Mouse (Mus musculus): ENCODE data around the gene Ttc41.
"Not testable (repeated sequence)": the region's sequence is repeated elsewhere in the genome, so short reads cannot be mapped to it uniquely, and the experiment has no call there.

The Ttc41 gene

GRCm38 (mm10) chr10:86705318-86705921 is at the start of gene Ttc41, which contains the start of gene Hsp90b1:
TSS of gene Ttc41 (plus strand) at chr10:86705811.
TSS of gene Hsp90b1 (minus strand) at chr10:86705509.
- peak; percentile 97 for DNase-seq (ENCODE audit: low read depth)

DNA sequence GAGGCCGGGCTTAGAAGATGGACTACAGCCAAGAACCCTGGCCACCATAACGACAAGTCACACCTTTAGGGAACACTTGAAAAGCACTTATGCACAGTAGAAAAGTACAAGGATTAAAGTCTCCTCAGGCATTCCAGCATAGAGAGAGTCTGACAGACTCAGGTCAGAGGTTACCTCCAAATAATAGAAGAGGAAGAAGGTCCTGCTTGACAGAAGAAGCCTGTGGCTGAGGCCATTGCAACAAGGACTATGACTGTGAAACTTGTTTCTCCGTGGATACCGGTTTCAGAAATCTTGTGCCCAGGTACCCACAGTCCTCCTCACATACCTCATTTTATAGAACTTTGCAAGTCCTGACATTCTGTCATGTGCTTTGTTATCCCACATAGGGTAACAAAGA is 35.1 kb upstream of the Ttc41 start:
- not testable (repeated sequence) for DNase-seq (ENCODE audit: low read depth)

DNA sequence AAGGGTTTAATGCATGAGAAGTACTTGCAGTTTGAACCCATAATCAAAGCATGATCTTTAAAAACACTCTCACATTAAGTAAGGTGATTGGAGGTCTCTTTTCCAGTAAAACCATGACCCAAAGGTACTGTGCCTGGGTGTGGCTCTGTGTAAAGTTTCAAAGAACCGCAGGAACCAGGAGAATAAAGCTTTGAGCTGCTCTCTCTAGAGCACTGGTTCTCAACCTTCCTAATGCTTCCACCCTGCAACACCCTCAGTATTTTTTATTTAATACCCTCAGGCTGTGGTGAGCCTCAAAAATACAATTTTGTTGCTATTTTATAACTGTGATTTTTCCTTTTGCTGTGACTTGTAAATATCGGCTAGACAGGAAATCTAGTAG is 20.8 kb upstream of the Ttc41 start:
- not testable (repeated sequence) for DNase-seq (ENCODE audit: low read depth)

GRCm38 (mm10) chr10:86685179-86686016 is 20.2 kb upstream of the Ttc41 start:
- DNase-seq (ENCODE audit: low read depth), result peak; percentile 92

GRCm38 (mm10) chr10:86686017-86686360 is 19.6 kb upstream of the Ttc41 start:
- DNase-seq (ENCODE audit: low read depth), result peak; percentile 46

- no peak for DNase-seq (ENCODE audit: low read depth)
Measured at GRCm38 (mm10) chr10:86700251-86700650, 5.4 kb upstream of the Ttc41 start.

- no peak for DNase-seq (ENCODE audit: low read depth)
Measured at GRCm38 (mm10) chr10:86700973-86701372, 4.6 kb upstream of the Ttc41 start.

DNA sequence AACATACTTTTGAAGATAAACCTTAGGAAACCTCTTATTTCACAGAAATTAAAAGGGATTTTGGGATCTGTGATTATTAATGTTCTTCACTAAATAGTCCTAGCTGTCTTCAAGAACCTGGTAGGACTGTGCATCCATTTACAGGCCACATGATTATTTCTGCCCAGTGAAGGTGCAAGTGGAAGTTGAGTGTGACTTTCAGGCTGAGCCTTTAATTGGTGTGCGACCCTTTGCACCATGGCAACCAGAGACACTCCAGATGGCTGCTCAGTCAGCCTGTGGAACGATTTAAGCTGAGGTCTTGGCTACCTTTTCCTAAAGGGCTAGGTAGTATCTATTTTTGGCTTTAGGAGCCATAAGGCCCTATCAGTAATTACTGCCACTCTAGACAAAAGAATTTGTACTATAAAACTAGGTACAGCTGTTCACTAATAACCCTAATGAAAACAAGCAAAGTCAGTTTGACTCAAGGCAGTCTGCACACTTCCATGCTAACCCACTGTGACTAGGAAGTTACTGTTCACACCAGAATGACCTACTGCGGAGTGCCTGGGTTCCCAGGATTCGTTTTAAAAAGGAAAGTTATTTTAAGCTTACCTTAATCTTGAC is 3.2 kb upstream of the Ttc41 start:
- no peak for DNase-seq (ENCODE audit: low read depth)

DNA sequence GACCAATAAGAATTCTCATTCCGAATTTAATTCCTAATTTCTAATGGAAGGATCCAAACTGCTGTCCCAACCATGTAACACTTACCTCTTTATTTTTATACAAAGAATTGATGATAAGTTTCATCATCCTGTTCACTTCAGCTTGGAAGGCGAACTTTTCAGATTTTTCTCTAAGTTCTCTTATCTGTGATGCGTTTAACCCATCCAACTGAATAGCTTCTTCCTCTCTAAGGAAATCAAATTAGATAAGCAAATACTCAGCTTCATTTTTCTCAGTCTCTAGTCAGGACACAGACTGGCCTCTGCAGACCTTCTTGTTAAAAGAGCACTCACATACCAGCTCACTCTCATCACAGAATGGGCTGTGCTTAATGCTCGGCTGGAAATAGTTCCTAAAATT is 2.2 kb upstream of the Ttc41 start:
- DNase-seq (ENCODE audit: low read depth), result no peak

DNA sequence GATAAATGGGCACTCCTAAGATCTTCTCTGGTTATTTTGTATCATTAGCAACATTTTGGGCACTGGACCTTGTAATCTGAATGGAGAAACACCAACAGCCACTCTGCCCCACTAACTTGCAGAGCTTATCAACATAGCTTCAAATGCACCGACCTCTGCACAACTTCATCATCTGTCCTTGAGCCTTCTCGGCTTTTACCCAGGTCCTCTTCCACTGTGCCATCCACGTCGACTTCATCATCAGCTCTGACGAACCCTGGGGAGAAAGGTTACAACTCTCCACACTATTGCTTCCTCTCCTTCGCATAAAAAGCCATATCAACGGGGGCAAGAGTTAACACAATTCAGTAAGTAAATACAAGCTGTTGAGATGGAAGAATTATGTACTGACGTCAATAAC is 1.5 kb upstream of the Ttc41 start:
- DNase-seq (ENCODE audit: low read depth), result peak; percentile 40

GRCm38 (mm10) chr10:86704589-86705191 is 921 bp upstream of the Ttc41 start:
- peak; percentile 42 for DNase-seq (ENCODE audit: low read depth)

DNA sequence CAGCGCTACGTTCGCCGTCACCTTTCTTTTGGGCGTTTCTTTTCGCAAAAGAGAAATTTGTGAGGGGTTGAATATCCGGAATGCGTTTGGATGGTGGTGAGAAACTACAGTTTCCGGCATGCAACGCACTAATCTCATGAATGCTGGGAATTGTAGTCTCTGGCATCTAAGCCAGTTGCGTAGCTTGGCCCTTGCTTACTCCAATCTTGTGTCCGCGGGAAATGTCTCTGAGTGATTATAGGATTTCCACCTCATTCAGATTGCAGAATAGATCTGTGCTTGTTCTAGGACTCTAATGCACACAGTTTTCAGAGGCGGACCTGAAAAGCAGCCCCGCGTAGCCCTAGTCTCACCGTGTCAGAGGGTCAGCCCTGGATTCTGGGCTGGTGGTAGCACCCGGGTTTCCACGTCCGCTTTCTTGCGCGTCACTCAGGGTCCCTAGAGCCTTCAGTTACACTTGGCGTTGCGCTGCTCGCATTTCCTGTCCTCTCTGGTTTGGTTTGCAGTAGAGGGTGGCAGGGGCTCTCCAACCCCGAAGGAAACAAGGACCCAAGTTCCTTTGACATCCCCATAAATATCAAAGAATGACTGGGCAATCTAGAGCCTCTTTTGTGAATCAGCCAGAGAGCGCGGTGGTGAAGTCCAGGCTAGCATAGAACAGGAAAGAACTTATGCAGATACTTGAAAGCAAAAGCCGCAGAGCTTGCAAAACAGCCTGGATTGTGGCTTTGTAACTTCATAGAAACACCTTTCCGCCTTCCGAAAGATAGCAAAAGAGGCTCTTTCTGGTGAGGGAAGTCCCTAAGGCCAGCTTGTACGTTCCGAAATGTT is 526 bp downstream of the Ttc41 start:
- peak; percentile 97 for DNase-seq (ENCODE audit: low read depth)

GRCm38 (mm10) chr10:86707134-86707533 is 1.5 kb downstream of the Ttc41 start:
- DNase-seq (ENCODE audit: low read depth), result no peak

DNA sequence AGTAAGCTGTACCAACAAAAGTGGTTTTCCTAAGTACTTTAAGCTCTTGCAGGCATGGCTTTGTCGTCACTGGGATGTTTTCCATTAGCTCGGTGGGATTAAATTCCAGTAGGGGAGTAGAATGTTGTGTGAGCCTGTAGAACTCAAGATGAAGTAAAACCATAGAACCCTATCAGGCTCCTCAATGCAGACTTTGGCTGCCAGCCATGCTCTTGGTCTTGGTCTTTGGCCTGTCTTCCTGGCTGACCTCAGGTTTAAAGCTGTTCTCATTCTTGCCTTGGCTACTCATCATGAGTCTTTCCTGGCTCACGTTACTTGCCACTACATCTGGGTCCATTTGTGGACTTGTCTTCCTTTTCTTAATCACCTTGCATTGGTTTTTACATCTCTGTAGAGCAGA is 6.5 kb downstream of the Ttc41 start:
- DNase-seq (ENCODE audit: low read depth), result no peak

- DNase-seq (ENCODE audit: low read depth), result peak; percentile 90
Measured at GRCm38 (mm10) chr10:86727548-86727980, 22.0 kb downstream of the Ttc41 start.

- DNase-seq (ENCODE audit: low read depth), result no peak
Measured at GRCm38 (mm10) chr10:86728176-86728575, 22.6 kb downstream of the Ttc41 start.

- DNase-seq (ENCODE audit: low read depth), result peak; percentile 93
Measured at GRCm38 (mm10) chr10:86730823-86731499, 25.4 kb downstream of the Ttc41 start.

DNA sequence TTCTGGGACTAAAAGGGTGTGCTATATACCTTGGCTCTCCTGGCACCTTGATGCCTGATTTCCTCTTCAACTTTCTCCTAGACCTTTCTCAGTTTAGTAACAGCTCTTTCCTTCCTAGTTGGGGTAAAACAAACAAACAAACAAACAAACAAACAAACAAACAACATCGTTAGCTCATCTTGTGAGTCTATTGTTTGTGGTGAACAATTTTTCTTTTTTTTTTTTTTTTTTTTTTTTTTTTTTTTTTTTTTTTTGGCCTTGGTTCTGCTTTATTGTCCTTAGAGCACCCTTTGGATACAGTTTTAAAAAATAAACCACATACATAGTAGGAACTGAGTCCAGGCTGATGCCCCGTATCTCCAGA is 25.9 kb downstream of the Ttc41 start:
- DNase-seq (ENCODE audit: low read depth), result no peak

DNA sequence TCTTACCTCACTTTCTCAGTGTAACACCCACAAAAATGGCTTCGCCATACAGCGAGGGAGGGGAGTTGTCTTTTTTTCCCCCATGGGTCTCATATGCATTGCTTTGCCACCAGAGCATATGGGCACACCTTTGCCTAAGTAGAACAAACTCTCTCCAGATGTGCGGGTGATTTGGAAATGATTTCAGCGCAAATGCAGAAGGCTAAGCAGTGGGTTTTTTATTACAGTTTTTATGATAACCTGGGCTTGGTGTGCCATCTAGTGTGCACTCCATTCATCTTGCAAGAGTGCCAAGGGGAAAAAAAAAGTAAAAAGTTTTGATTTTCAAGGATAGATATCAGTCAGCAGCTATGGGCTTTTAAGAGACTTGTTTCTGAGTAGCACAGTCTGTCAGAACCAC is 29.4 kb downstream of the Ttc41 start:
- DNase-seq (ENCODE audit: low read depth), result peak; percentile 43

DNA sequence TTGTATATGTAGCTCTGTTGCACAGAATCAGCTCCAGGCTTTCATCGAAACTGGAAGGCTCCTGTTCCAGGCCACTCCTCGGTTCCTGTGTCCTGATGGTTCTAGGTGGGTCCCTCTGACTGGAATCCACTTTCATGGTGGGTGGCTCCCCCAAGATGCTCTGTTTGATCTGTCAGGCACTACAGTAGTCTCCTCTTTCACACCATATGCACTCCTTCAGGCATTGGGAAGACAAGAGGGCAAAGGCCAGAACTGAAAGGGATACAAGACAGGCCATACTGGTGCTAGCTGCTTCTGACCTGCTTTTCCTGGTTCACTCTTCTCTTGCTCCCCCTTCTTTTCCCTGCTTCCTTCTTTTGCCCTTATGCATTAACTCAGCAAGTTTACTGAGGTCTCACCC is 37.3 kb downstream of the Ttc41 start:
- no peak for DNase-seq (ENCODE audit: low read depth)

- no peak for DNase-seq (ENCODE audit: low read depth)
Measured at GRCm38 (mm10) chr10:86744306-86744705, 38.7 kb downstream of the Ttc41 start.

All from induced T-regulatory cell, adult 2 months (primary cell).